Mouse (Mus musculus) C3H10T1/2 (cell line): ENCODE data around the gene Acr. TPM values are rescaled to one million over a fixed set of nuclear protein-coding genes. Genes with fewer than 3 reads are reported as not detected.

Experiments used
- polyA plus RNA-seq, 2 experiments: library from polyadenylated mRNA; unstranded; fragments of >200 nt; fragmentation: generic; extraction: Trizol; gene quantifications; one replicate each; pipeline ENCODE4 v1.2.1; 2012; ENCODE audit warnings: missing spikeins in 2 of 2

The Acr gene
- polyA plus RNA-seq, result not detected

GRCm38 (mm10) chr15:89568114-89568513 lies at the start of gene Acr:
TSS of gene Acr (plus strand) at chr15:89568326.

GRCm38 (mm10) chr15:89591723-89592455 lies 23.8 kb downstream of the Acr start, which contains the start of gene Rabl2:
TSS of gene Rabl2 (minus strand) at chr15:89591923.

Other genes starting within 250 kb of the Acr start
- gene Adm2, start 245.6 kb upstream of the Acr start, polyA plus RNA-seq, result under 1 TPM; 0.02 to 0.04 TPM
- gene Miox, start 233.9 kb upstream of the Acr start, polyA plus RNA-seq, result not detected
- 100 to 1,000 TPM in 1 of 2 experiments, 10 to 100 TPM in 1; 80.9 to 141 TPM for gene Lmf2, start 212.7 kb upstream of the Acr start, polyA plus RNA-seq
- gene Ncaph2, start 212.6 kb upstream of the Acr start, polyA plus RNA-seq, result 100 to 1,000 TPM; 197 to 330 TPM
- gene Sco2, start 194.5 kb upstream of the Acr start, polyA plus RNA-seq, result 10 to 100 TPM; 19.3 to 37.8 TPM
- 1 to 10 TPM; 3.0 to 3.1 TPM for gene Tymp, start 191.3 kb upstream of the Acr start, polyA plus RNA-seq
- under 1 TPM in 1 of 2 experiments, not detected in 1; 0.17 TPM for gene Odf3b, start 189.0 kb upstream of the Acr start, polyA plus RNA-seq
- not detected for gene Klhdc7b, start 183.4 kb upstream of the Acr start, polyA plus RNA-seq
- not detected for gene Syce3, start 157.8 kb upstream of the Acr start, polyA plus RNA-seq
- 1 to 10 TPM in 1 of 2 experiments, under 1 TPM in 1; 0.13 to 1.8 TPM for gene Cpt1b, start 142.5 kb upstream of the Acr start, polyA plus RNA-seq
- 1 to 10 TPM in 1 of 2 experiments, under 1 TPM in 1; 0.19 to 1.8 TPM for gene C730034F03Rik, start 138.7 kb upstream of the Acr start, polyA plus RNA-seq
- under 1 TPM in 1 of 2 experiments, not detected in 1; 0.20 TPM for gene Gm44502, start 138.6 kb upstream of the Acr start, polyA plus RNA-seq
- gene Chkb, start 138.4 kb upstream of the Acr start, polyA plus RNA-seq, result 10 to 100 TPM; 28.5 to 71.8 TPM
- under 1 TPM in 1 of 2 experiments, not detected in 1; 0.06 TPM for gene Mapk8ip2, start 114.4 kb upstream of the Acr start, polyA plus RNA-seq
- 10 to 100 TPM; 15.9 to 95.8 TPM for gene Arsa, start 90.9 kb upstream of the Acr start, polyA plus RNA-seq
- gene Shank3, start 68.7 kb upstream of the Acr start, polyA plus RNA-seq, result under 1 TPM in 1 of 2 experiments, not detected in 1; 0.07 TPM
- gene Rabl2, start 23.6 kb downstream of the Acr start, polyA plus RNA-seq, result 10 to 100 TPM; 10.2 to 34.3 TPM